Mouse (Mus musculus): ENCODE results near the gene Col8a2. TPM values are rescaled to one million over a fixed set of nuclear protein-coding genes. Genes with fewer than 3 reads are reported as not detected.

The Col8a2 gene
- polyA plus RNA-seq, 1 experiment from 2014 or later: 5.8 TPM

DNA sequence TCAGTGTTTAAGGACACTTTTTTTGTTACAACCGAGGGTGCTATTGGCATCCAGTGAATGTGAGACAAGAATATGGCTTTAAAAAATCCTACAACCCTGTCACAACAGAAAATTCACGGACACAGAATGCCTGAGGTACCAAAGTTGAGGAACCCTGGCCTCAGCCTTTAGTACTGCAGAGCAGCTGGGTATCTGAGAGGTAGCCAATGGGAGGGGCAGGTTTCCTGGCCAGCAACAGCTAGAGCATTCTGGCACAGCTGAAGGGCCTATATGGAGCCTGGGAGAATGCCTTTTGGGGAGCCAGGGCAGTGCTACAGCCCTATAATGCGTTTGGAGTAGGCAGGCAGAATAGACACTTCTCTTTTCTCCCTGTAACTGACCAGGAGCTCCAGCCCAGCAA is 27.5 kb upstream of the Col8a2 start:
- WGBS: 34% methylated on average over 3 of the region's 3 CpGs
- H3K27ac ChIP-seq (ENCODE audit: low read depth, low read length): peak overlapping the region; percentile 36; the same call in 1 of the 2 replicates
- ATAC-seq: no peak
- H3K9me3 ChIP-seq (ENCODE audit: control insufficient read depth, low read length): no peaks in the 10 kb centered on the region
- H3K4me2 ChIP-seq (ENCODE audit: low read length): no peak overlapping the region
- peak overlapping the region; percentile 39; the same call in 1 of the 2 replicates for H3K9ac ChIP-seq (ENCODE audit: low read depth, low read length)
- H3K4me3 ChIP-seq (ENCODE audit: low read length): no peak overlapping the region
- no peaks in the 10 kb centered on the region for H3K27me3 ChIP-seq (replicated peaks; ENCODE audit: control insufficient read depth, insufficient read depth, low read length)
- peaks cover 36% of the 10 kb centered on the region for H3K4me1 ChIP-seq (ENCODE audit: control insufficient read depth, insufficient read depth, low read depth, low read length)
- no peaks in the 10 kb centered on the region for H3K36me3 ChIP-seq (ENCODE audit: control insufficient read depth, insufficient read depth, low read length)

DNA sequence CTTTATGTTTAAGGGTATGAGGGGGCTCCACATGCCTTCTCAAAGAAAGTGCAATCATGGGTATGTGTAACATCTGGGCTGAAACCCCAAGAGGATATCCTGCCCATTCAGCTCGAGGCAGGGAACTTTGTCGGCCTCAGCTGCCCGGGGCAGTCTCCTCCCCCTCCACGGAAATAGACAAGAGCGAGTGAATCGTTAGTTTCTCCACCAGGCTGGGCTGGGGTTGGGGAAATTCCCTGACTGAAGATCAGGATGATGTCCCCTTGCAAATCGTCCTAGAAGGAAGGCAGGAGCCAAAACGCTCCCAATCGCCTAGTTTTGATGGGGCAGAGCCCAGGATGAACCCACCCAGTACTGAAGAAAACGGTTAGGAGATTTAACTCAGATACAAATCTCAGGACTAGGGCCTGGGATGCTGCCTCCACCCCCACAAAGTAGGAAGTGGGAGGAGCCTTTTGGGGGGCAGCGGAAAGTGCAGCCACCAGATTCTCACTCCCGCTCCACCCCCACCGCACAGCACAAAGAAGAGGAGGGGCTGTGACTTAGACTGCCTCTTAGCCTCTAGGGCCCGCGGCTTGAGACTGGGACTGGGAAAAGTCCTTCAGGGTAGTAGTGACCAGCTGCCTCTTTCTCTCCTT is 27.0 kb upstream of the Col8a2 start:
- WGBS: 1% methylated on average over 15 of the region's 15 CpGs

DNA sequence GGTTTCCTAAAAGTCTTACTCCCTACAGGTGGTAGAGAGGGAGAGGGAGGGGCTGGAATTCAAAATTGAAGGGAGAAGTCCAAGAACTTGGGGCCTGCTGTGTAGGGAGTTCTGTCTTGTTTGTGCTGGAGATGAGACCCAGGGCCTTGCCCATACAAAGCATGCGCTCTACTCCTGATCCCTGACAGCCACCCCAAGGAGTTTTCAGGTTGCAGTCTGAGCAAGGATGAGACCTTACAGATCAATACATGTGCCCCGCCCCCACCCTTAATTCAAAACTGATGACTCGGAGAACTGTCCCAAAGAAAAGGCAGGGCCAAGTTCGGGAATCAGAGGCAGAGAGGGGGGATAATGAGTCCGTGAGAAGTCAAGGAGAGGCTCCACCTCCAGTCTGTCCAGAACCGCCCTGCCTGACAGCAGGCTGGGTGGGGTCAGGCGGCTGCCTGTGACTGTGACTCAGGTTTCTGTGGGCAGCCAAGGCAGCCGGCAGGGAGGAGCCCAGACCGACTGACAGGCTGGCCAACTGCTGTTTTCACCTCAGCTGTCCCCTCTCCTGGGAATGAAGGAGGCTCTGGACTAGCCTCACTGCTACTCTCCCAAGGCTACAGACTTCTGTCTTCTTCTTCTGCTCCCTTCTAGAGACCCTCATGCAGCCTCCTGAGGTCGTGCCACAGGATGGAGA is 25.9 kb upstream of the Col8a2 start:
- Histone ChIP-seq H3K27ac (ENCODE audit: low read depth, low read length) (no peak overlapping the region; the same call in 1 of the 2 replicates), H3K4me2 (ENCODE audit: low read length) (no peak overlapping the region), H3K36me3 (ENCODE audit: control insufficient read depth, insufficient read depth, low read length) (no peaks in the 10 kb centered on the region), H3K27me3 (replicated peaks; ENCODE audit: control insufficient read depth, insufficient read depth, low read length) (no peaks in the 10 kb centered on the region), H3K4me3 (ENCODE audit: low read length) (no peak overlapping the region), H3K9ac (ENCODE audit: low read depth, low read length) (no peak overlapping the region), H3K4me1 (ENCODE audit: control insufficient read depth, insufficient read depth, low read depth, low read length) (peaks cover 29% of the 10 kb centered on the region), H3K9me3 (ENCODE audit: control insufficient read depth, low read length) (no peaks in the 10 kb centered on the region)
- 12% methylated on average over 9 of the region's 10 CpGs for WGBS
- no peak for ATAC-seq

More for the DNA sequence above, 27.0 kb upstream of the Col8a2 start:
- no peaks in the 10 kb centered on the region for H3K36me3 ChIP-seq (ENCODE audit: control insufficient read depth, insufficient read depth, low read length)
- no peak overlapping the region for H3K4me3 ChIP-seq (ENCODE audit: low read length)
- no peaks in the 10 kb centered on the region for H3K27me3 ChIP-seq (replicated peaks; ENCODE audit: control insufficient read depth, insufficient read depth, low read length)
- no peaks in the 10 kb centered on the region for H3K9me3 ChIP-seq (ENCODE audit: control insufficient read depth, low read length)
- H3K27ac ChIP-seq (ENCODE audit: low read depth, low read length): peak overlapping the region; percentile 69
- ATAC-seq: no peak
- peak overlapping the region; percentile 46; the same call in 1 of the 2 replicates for H3K9ac ChIP-seq (ENCODE audit: low read depth, low read length)
- peaks cover 31% of the 10 kb centered on the region for H3K4me1 ChIP-seq (ENCODE audit: control insufficient read depth, insufficient read depth, low read depth, low read length)
- peak overlapping the region; percentile 32 for H3K4me2 ChIP-seq (ENCODE audit: low read length)

DNA sequence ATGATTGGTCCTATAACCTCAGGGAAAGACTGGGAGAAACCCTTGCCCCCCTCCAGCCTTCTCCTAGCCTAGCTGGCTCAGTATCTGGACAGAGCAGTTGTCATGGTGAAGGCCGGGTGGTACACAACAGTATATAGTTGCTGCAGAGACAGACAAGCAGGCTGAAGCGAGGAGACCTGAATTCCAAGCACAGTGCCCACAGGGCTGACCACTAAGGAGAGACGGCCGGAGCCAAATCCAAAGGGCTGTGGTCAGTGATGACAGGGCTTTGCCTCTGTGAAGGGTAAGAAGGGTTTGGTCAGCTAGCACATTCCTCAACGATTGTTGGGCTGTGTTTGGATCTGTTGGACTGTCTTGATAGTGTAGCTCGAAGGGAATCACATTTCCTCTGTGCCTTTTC is 25.3 kb upstream of the Col8a2 start:
- Histone ChIP-seq H3K4me2 (ENCODE audit: low read length) (no peak overlapping the region), H3K36me3 (ENCODE audit: control insufficient read depth, insufficient read depth, low read length) (no peaks in the 10 kb centered on the region), H3K27ac (ENCODE audit: low read depth, low read length) (no peak overlapping the region), H3K9ac (ENCODE audit: low read depth, low read length) (no peak overlapping the region), H3K4me3 (ENCODE audit: low read length) (no peak overlapping the region), H3K4me1 (ENCODE audit: control insufficient read depth, insufficient read depth, low read depth, low read length) (peaks cover 29% of the 10 kb centered on the region), H3K9me3 (ENCODE audit: control insufficient read depth, low read length) (no peaks in the 10 kb centered on the region), H3K27me3 (replicated peaks; ENCODE audit: control insufficient read depth, insufficient read depth, low read length) (no peaks in the 10 kb centered on the region)
- 82% methylated on average over 6 of the region's 6 CpGs for WGBS
- ATAC-seq: no peak

- H3K9me3 ChIP-seq (ENCODE audit: control insufficient read depth, low read length): no peaks in the 10 kb centered on the region
- no peak for ATAC-seq
- H3K36me3 ChIP-seq (ENCODE audit: control insufficient read depth, insufficient read depth, low read length): no peaks in the 10 kb centered on the region
- peaks cover 29% of the 10 kb centered on the region for H3K4me1 ChIP-seq (ENCODE audit: control insufficient read depth, insufficient read depth, low read depth, low read length)
- no peaks in the 10 kb centered on the region for H3K27me3 ChIP-seq (replicated peaks; ENCODE audit: control insufficient read depth, insufficient read depth, low read length)
- no peak overlapping the region for H3K4me2 ChIP-seq (ENCODE audit: low read length)
- H3K9ac ChIP-seq (ENCODE audit: low read depth, low read length): no peak overlapping the region
- no peak overlapping the region for H3K4me3 ChIP-seq (ENCODE audit: low read length)
- H3K27ac ChIP-seq (ENCODE audit: low read depth, low read length): no peak overlapping the region
- WGBS: 47% methylated on average over 7 of the region's 7 CpGs
Measured at GRCm38 (mm10) chr4:126261675-126262074, 24.9 kb upstream of the Col8a2 start.

- Histone ChIP-seq H3K9me3 (ENCODE audit: control insufficient read depth, low read length) (no peaks in the 10 kb centered on the region), H3K4me1 (ENCODE audit: control insufficient read depth, insufficient read depth, low read depth, low read length) (peaks cover 26% of the 10 kb centered on the region), H3K27ac (ENCODE audit: low read depth, low read length) (peak within 1 kb of the TSS; percentile 73; the same call in 1 of the 2 replicates), H3K9ac (ENCODE audit: low read depth, low read length) (peak within 1 kb of the TSS; percentile 88), H3K4me2 (ENCODE audit: low read length) (peak within 1 kb of the TSS; percentile 84), H3K36me3 (ENCODE audit: control insufficient read depth, insufficient read depth, low read length) (no peaks in the 10 kb centered on the region), H3K27me3 (replicated peaks; ENCODE audit: control insufficient read depth, insufficient read depth, low read length) (no peaks in the 10 kb centered on the region), H3K4me3 (ENCODE audit: low read length) (peak within 1 kb of the TSS; percentile 78)
- under 1% methylated on average over 46 of the region's 46 CpGs for WGBS
- ATAC-seq: peak; percentile 96
Measured at GRCm38 (mm10) chr4:126262119-126262807, 24.3 kb upstream of the Col8a2 start, which contains the start of gene Trappc3. Trappc3 (plus strand) TSS chr4:126262325.

DNA sequence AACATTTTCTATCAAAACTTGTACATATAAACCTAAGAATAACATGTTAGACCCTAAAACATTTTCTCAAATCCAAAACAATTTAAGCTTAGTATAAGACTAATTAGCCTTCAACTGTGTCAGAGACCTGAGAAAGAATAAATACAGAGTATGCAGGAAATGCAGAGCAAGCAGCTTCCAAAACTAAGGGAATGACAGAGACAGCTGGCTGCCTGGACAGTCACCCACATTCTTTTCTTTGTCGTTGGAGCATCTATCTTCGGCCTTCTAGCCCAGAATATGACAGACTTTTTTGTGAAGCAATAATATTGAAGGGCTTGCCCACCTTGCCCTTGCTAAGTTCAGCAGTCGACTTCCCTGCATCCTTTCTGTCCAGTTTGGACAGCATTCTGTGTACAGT is 17.3 kb upstream of the Col8a2 start:
- 76% methylated on average over 3 of the region's 3 CpGs for WGBS
- no peak for ATAC-seq

GRCm38 (mm10) chr4:126273753-126274152 is 12.8 kb upstream of the Col8a2 start:
- Histone ChIP-seq H3K4me3 (ENCODE audit: low read length) (no peak overlapping the region), H3K27ac (ENCODE audit: low read depth, low read length) (no peak overlapping the region), H3K9ac (ENCODE audit: low read depth, low read length) (no peak overlapping the region), H3K4me1 (ENCODE audit: control insufficient read depth, insufficient read depth, low read depth, low read length) (no peaks in the 10 kb centered on the region; the same call in 1 of the 2 replicates), H3K36me3 (ENCODE audit: control insufficient read depth, insufficient read depth, low read length) (peaks cover 19% of the 10 kb centered on the region), H3K4me2 (ENCODE audit: low read length) (no peak overlapping the region), H3K9me3 (ENCODE audit: control insufficient read depth, low read length) (no peaks in the 10 kb centered on the region), H3K27me3 (replicated peaks; ENCODE audit: control insufficient read depth, insufficient read depth, low read length) (no peaks in the 10 kb centered on the region)
- no peak for ATAC-seq
- 75% methylated on average over 13 of the region's 13 CpGs for WGBS

More for the DNA sequence above, 17.3 kb upstream of the Col8a2 start:
- Histone ChIP-seq H3K27ac (ENCODE audit: low read depth, low read length) (no peak overlapping the region), H3K4me3 (ENCODE audit: low read length) (no peak overlapping the region), H3K4me1 (ENCODE audit: control insufficient read depth, insufficient read depth, low read depth, low read length) (no peaks in the 10 kb centered on the region), H3K9me3 (ENCODE audit: control insufficient read depth, low read length) (no peaks in the 10 kb centered on the region), H3K36me3 (ENCODE audit: control insufficient read depth, insufficient read depth, low read length) (peaks cover 13% of the 10 kb centered on the region), H3K4me2 (ENCODE audit: low read length) (no peak overlapping the region), H3K27me3 (replicated peaks; ENCODE audit: control insufficient read depth, insufficient read depth, low read length) (no peaks in the 10 kb centered on the region), H3K9ac (ENCODE audit: low read depth, low read length) (no peak overlapping the region)

GRCm38 (mm10) chr4:126275081-126275480 is 11.5 kb upstream of the Col8a2 start:
- Histone ChIP-seq H3K9me3 (ENCODE audit: control insufficient read depth, low read length) (no peaks in the 10 kb centered on the region), H3K4me2 (ENCODE audit: low read length) (no peak overlapping the region), H3K27ac (ENCODE audit: low read depth, low read length) (no peak overlapping the region), H3K36me3 (ENCODE audit: control insufficient read depth, insufficient read depth, low read length) (peaks cover 19% of the 10 kb centered on the region), H3K9ac (ENCODE audit: low read depth, low read length) (no peak overlapping the region), H3K27me3 (replicated peaks; ENCODE audit: control insufficient read depth, insufficient read depth, low read length) (no peaks in the 10 kb centered on the region), H3K4me1 (ENCODE audit: control insufficient read depth, insufficient read depth, low read depth, low read length) (no peaks in the 10 kb centered on the region; the same call in 1 of the 2 replicates), H3K4me3 (ENCODE audit: low read length) (no peak overlapping the region)
- no peak for ATAC-seq
- WGBS: 68% methylated on average over 4 of the region's 4 CpGs

Data from hindbrain, embryonic 16.5 days (tissue).